14 mouse cellular contexts compared by ENCODE assay signal in the genomic region with DNA sequence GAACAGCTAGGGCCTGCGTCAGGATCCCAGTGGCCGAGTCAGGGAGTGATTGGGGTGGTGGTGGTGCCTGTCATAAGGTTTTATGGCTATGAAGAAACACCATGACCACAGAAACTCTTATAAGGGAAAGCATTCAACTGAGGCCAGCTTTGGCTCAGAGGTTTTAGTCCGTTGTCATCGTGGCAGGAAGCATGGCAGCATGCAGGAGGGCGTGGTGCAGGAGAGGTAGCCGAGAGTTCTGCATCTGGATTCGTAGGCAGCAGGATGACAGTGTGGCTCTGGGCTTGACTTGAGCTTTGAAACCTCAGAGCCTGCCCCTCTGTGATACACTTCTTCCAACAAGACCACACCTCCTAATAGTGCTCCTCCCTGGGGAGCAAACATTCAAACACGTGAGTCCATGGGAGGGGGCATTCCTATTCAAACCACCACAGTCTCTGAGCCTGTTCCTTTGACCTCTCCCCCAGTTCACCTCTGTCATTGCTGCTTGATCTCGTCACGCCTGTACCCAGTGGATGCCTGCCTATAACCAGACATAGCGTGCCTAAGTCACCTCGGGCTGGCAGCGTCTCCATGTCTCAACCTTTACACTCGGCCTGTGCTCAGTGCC.
"Had no signal": no experiment of that assay in that cellular context is flagged by ENCODE, and none has a peak within 500 bp of the region (broad histone marks: within the 10 kb centered on the region; RNA-seq: fewer than 3 reads in every experiment).

No protein-coding gene starts in this region.

- H3K36me3 ChIP-seq: intestine, embryonic 15.5 days; limb, embryonic 15.5 days had no signal

- H3K4me1 ChIP-seq: intestine, embryonic 15.5 days; midbrain, embryonic 13.5 days had no signal

- DNase-seq: kidney, adult 8-10 months; kidney, postnatal 36 days; layer of hippocampus, adult 9-11 months; layer of hippocampus, postnatal 36 days; lung, adult 2 months; lung, postnatal 36 days; right cerebral cortex, postnatal 25 days; thymus, adult 18-20 months; thymus, postnatal 14 days had no signal

- ATAC-seq: intestine, embryonic 15.5 days; lung, postnatal 0 days; midbrain, embryonic 13.5 days had no signal

- H3K4me3 ChIP-seq: intestine, embryonic 15.5 days; limb, embryonic 15.5 days; midbrain, embryonic 13.5 days had no signal

- H3K9ac ChIP-seq: intestine, embryonic 15.5 days; limb, embryonic 15.5 days; midbrain, embryonic 13.5 days had no signal

- H3K9me3 ChIP-seq: intestine, embryonic 15.5 days; limb, embryonic 15.5 days; midbrain, embryonic 13.5 days had no signal

- H3K27me3 ChIP-seq: intestine, embryonic 15.5 days; limb, embryonic 15.5 days; midbrain, embryonic 13.5 days had no signal

- H3K4me2 ChIP-seq: intestine, embryonic 15.5 days; limb, embryonic 15.5 days; midbrain, embryonic 13.5 days had no signal

- H3K27ac ChIP-seq: intestine, embryonic 15.5 days; kidney, postnatal 0 days; limb, embryonic 15.5 days; midbrain, embryonic 13.5 days had no signal
